Comparison of ENCODE assay signal across 21 mouse cellular contexts in genomic region chr2:43690402-43690801, GRCm38 (mm10). TPM values are rescaled to one million over a fixed set of nuclear protein-coding genes. Genes with fewer than 3 reads are reported as not detected.
DNase-seq lines count a peak whose midpoint lies in the region; ATAC-seq and TF ChIP-seq lines count a peak whose summit lies in the region.
"Had no signal": no experiment of that assay in that cellular context is flagged by ENCODE, and none has a peak within 500 bp of the region (broad histone marks: within the 10 kb centered on the region; RNA-seq: fewer than 3 reads in every experiment).

No protein-coding gene starts in this region.

- no peak overlapping the region for H3K4me3 ChIP-seq in layer of hippocampus, adult 2 months
- H3K4me3 ChIP-seq: embryonic facial prominence, embryonic 10.5 days; embryonic facial prominence, embryonic 12.5 days; forebrain, embryonic 13.5 days had no signal

- no peak for TF ChIP-seq CTCF in layer of hippocampus, adult 2 months (conservative IDR thresholded peaks at IDR 0.05)

- DNase-seq in frontal cortex, postnatal 25 days (ENCODE audit: low spot score in 2 of 2), result no peak
- DNase-seq in layer of hippocampus, adult 2 months (ENCODE audit: low spot score in 2 of 2), result peak in 1 of 2 experiments; percentile 34
- no peak for DNase-seq in layer of hippocampus, postnatal 10 days (ENCODE audit: low spot score in 2 of 2)
- DNase-seq in layer of hippocampus, postnatal 14 days (ENCODE audit: low spot score in 2 of 2), result peak; percentile 12 to 49
- no peak for DNase-seq in layer of hippocampus, adult 8-10 months (ENCODE audit: low spot score in 2 of 2)
- DNase-seq in telencephalon, adult 2 months (ENCODE audit: low read depth, low spot score), result peak; percentile 26
- no peak for DNase-seq in right cerebral cortex, postnatal 14 days
- DNase-seq: adrenal gland, adult 2 months; adrenal gland, postnatal 10 days; adrenal gland, postnatal 25 days; cerebellum, adult 11-12 months; cerebellum, adult 2 months; cerebellum, adult 9-10 months; cerebellum, postnatal 10 days; cerebellum, postnatal 25 days had no signal

- H3K27ac ChIP-seq in layer of hippocampus, adult 2 months, result peak overlapping the region; percentile 24
- H3K27ac ChIP-seq: embryonic facial prominence, embryonic 10.5 days; embryonic facial prominence, embryonic 12.5 days; forebrain, embryonic 13.5 days had no signal

- ATAC-seq in frontal cortex, adult (ENCODE audit: low TSS enrichment), result peak; percentile 83
- ATAC-seq: forebrain, embryonic 13.5 days; forebrain, embryonic 16.5 days had no signal

RNA-seq across cellular contexts. Expression of gene Arhgap15, which starts 58.2 kb away (rescaled TPM):
- total RNA-seq in layer of hippocampus, adult 2 months (2021), result 1 to 10 TPM; 9.4 to 9.5 TPM
- total RNA-seq in layer of hippocampus, postnatal 10 days (2021), result 1 to 10 TPM; 6.7 to 8.0 TPM
- total RNA-seq in layer of hippocampus, postnatal 14 days (2021), result 1 to 10 TPM; 8.7 to 9.7 TPM
- total RNA-seq in layer of hippocampus, adult 8-10 months (2022), result 10 to 100 TPM in 1 of 4 experiments, 1 to 10 TPM in 3; 6.6 to 10.0 (median 8.7) TPM
- total RNA-seq: ES-E14 had no signal

Comparison
In these comparisons a context has a peak if more than half of its experiments do, and no peak if none do; other contexts are left out.
1. DNase-seq: peak in layer of hippocampus, postnatal 14 days (2 of 2) and telencephalon, adult 2 months (single experiment); none in frontal cortex, postnatal 25 days (0 of 2), layer of hippocampus, postnatal 10 days (0 of 2), layer of hippocampus, adult 8-10 months (0 of 2) and right cerebral cortex, postnatal 14 days (single experiment).